Mouse (Mus musculus) MEL (cell line): ENCODE measurements around the gene Lama5.

Source experiments
- CTCF ChIP-seq, 3 experiments: IDR thresholded peaks in 2 of 3; conservative IDR thresholded peaks in 1 of 3; 2 replicates each; pipeline ENCODE4 v1.5.1; 2011 to 2012; ENCODE audit warnings: low read length in 3 of 3, low read depth in 2 of 3, mild to moderate bottlenecking in 2 of 3, improper control_type of control experiment in 1 of 3, inconsistent platforms in 1 of 3, mixed read lengths in 1 of 3, moderate library complexity in 1 of 3; ENCODE audit not compliant: control insufficient read depth in 1 of 3, insufficient read depth in 1 of 3, poor library complexity in 1 of 3, severe bottlenecking in 1 of 3
- GABPA ChIP-seq: IDR thresholded peaks from 2 replicates; pipeline ENCODE4 v1.6.1; 2012; ENCODE audit warnings: low read depth, mild to moderate bottlenecking, inconsistent platforms, low read length, improper control_type of control experiment, moderate library complexity
- MAZ ChIP-seq: IDR thresholded peaks from 2 replicates; pipeline ENCODE4 v1.6.1; 2012; ENCODE audit warnings: low read depth, mild to moderate bottlenecking, inconsistent platforms, low read length, improper control_type of control experiment
- NRF1 ChIP-seq: IDR thresholded peaks from 2 replicates; pipeline ENCODE4 v1.6.1; 2014; ENCODE audit warnings: low read depth, mild to moderate bottlenecking, inconsistent platforms, low read length, improper control_type of control experiment, moderate library complexity; ENCODE audit not compliant: poor library complexity, insufficient read depth, severe bottlenecking
- POLR2A ChIP-seq, 2 experiments: IDR thresholded peaks; 2 replicates each; pipeline ENCODE4 v1.6.1; 2011 to 2012; ENCODE audit warnings: low read length in 2 of 2, mild to moderate bottlenecking in 2 of 2, control low read depth in 1 of 2, improper control_type of control experiment in 1 of 2, low read depth in 1 of 2, moderate library complexity in 1 of 2; ENCODE audit not compliant: control insufficient read depth in 1 of 2, insufficient read depth in 1 of 2, poor library complexity in 1 of 2
- UBTF ChIP-seq: IDR thresholded peaks from 2 replicates; pipeline ENCODE4 v1.6.1; 2012; ENCODE audit warnings: low read depth, mild to moderate bottlenecking, inconsistent platforms, low read length, improper control_type of control experiment, moderate library complexity, borderline replicate concordance; ENCODE audit not compliant: insufficient read depth
- ZMIZ1 ChIP-seq: IDR thresholded peaks from 2 replicates; pipeline ENCODE4 v1.6.1; 2012; ENCODE audit warnings: low read depth, mild to moderate bottlenecking, inconsistent platforms, low read length, improper control_type of control experiment, moderate library complexity

DNA sequence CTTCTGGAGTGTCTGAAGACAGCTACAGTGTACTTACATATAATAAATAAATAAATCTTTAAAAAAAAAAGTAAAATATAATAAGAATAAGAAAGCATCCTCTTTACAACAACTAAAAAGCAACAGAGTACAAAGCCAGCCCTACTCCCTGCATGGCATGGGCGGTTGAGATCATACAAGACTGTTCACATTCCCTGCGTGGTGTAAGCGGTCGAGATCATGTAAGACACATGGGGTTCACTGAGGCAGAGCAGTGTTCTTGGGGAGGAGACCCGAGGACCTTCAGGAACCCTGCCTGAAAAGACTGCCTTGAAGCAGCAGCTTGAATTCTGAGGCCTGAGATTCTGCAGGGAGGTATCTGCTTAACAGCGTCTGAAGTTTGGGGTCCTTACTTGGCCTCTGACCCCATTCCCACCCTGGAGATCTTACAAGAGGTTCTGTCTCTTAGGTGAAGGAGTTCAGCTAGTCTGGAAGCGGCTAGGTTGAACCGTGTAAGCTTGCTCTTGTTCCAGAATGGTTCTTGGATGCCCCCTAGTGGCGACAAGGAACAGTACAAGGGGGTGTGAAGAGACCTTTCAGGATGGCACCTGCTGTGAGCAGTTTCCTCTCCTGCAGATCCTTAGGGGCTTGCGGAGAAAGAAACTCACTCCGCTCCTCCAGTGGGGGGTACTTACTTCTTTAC, 25.4 kb upstream of the Lama5 start:
- TF ChIP-seq UBTF (no peak), ZMIZ1 (no peak), POLR2A (IDR thresholded peaks at IDR 0.05; ENCODE audit: control insufficient read depth in 1 of 2, insufficient read depth in 1 of 2, low read depth in 1 of 2, low read length in 2 of 2, poor library complexity in 1 of 2) (no peak), CTCF (IDR thresholded peaks at IDR 0.05 in 2 of 3, conservative IDR thresholded peaks at IDR 0.05 in 1 of 3; ENCODE audit: control insufficient read depth in 1 of 3, insufficient read depth in 1 of 3, low read depth in 2 of 3, low read length in 3 of 3, poor library complexity in 1 of 3, severe bottlenecking in 1 of 3) (peak; percentile 72 to 89 (median 81)), NRF1 (no peak), MAZ (no peak), GABPA (no peak)
